ENCODE assay signal across 12 mouse cellular contexts in genomic region chr1:36079679-36080078, GRCm38 (mm10). TPM values are rescaled to one million over a fixed set of nuclear protein-coding genes. Genes with fewer than 3 reads are reported as not detected.
DNase-seq lines count a peak whose midpoint lies in the region; ATAC-seq and TF ChIP-seq lines count a peak whose summit lies in the region.
"Had no signal": no experiment of that assay in that cellular context is flagged by ENCODE, and none has a peak within 500 bp of the region (broad histone marks: within the 10 kb centered on the region; RNA-seq: fewer than 3 reads in every experiment).

No protein-coding gene starts in this region.

- H3K4me2 ChIP-seq in embryonic facial prominence, embryonic 14.5 days (ENCODE audit: low read depth, low read length) = no peak overlapping the region
- H3K4me2 ChIP-seq: hindbrain, embryonic 12.5 days; stomach, embryonic 15.5 days had no signal

- WGBS in embryonic facial prominence, embryonic 14.5 days = 47% methylated on average over 8 of the region's 8 CpGs
- WGBS in embryonic facial prominence, embryonic 10.5 days = 84% methylated on average over 8 of the region's 8 CpGs

- no peak overlapping the region for H3K27ac ChIP-seq in embryonic facial prominence, embryonic 14.5 days (replicated peaks; ENCODE audit: low read depth, low read length)
- no peak overlapping the region for H3K27ac ChIP-seq in embryonic facial prominence, embryonic 10.5 days (replicated peaks)
- H3K27ac ChIP-seq: hindbrain, embryonic 12.5 days; liver, embryonic 14.5 days; stomach, embryonic 15.5 days had no signal

- peaks cover 4% of the 10 kb centered on the region; the same call in 1 of the 2 replicates for H3K4me1 ChIP-seq in embryonic facial prominence, embryonic 14.5 days (ENCODE audit: control insufficient read depth, insufficient read depth, low read length)
- peaks cover 21% of the 10 kb centered on the region for H3K4me1 ChIP-seq in embryonic facial prominence, embryonic 10.5 days

- intact Hi-C loops in heart, postnatal 14 days (cut with DNase I) = no loop called here

- POLR2A ChIA-PET in Patski (lab: Charles Lee) = interaction anchor here (0.8 to 1.4 kb wide), 3 partner anchors 9 to 47 kb away, joined by 3 to 6 read pairs (median 3); partner anchors contain the start of gene Hs6st1

- no peaks in the 10 kb centered on the region for H3K27me3 ChIP-seq in embryonic facial prominence, embryonic 14.5 days (replicated peaks; ENCODE audit: control insufficient read depth, insufficient read depth, low read length)
- no peaks in the 10 kb centered on the region for H3K27me3 ChIP-seq in embryonic facial prominence, embryonic 10.5 days (replicated peaks; ENCODE audit: low read depth, poor library complexity, severe bottlenecking)
- no peaks in the 10 kb centered on the region for H3K27me3 ChIP-seq in Patski
- H3K27me3 ChIP-seq: CH12.LX; hindbrain, embryonic 12.5 days; stomach, embryonic 15.5 days had no signal

- TF ChIP-seq CTCF in Patski (IDR thresholded peaks at IDR 0.05) = no peak

- peak; percentile 65 for DNase-seq in embryonic facial prominence, embryonic 14.5 days (ENCODE audit: low spot score)
- DNase-seq in embryonic facial prominence, embryonic 10.5 days (ENCODE audit: low spot score) = no peak
- DNase-seq in Patski (ENCODE audit: low read depth, low spot score) = peak; percentile 97
- peak; percentile 64 to 73 for DNase-seq in heart, postnatal 14 days
- peak; percentile 92 to 95 for DNase-seq in kidney, postnatal 36 days
- no peak for DNase-seq in B cell, adult 2 months
- DNase-seq in T-cell, adult 2 months (ENCODE audit: low spot score) = no peak
- no peak for DNase-seq in right cerebral cortex, postnatal 4 days

- H3K4me3 ChIP-seq in embryonic facial prominence, embryonic 14.5 days (ENCODE audit: low read depth, low read length) = no peak overlapping the region
- no peak overlapping the region for H3K4me3 ChIP-seq in embryonic facial prominence, embryonic 10.5 days
- H3K4me3 ChIP-seq: hindbrain, embryonic 12.5 days; stomach, embryonic 15.5 days had no signal

- ATAC-seq in embryonic facial prominence, embryonic 14.5 days (ENCODE audit: low read depth) = peak; percentile 23; the same call in 1 of the 2 replicates
- peak; percentile 76 for ATAC-seq in Patski

- CTCF ChIA-PET in Patski (lab: Charles Lee) = interaction anchor here (1.1 to 1.2 kb wide), 2 partner anchors 52 to 60 kb away, joined by 3 to 4 read pairs; no protein-coding TSS in a partner anchor

- in situ Hi-C loops in Patski (cut with MboI; ENCODE audit: low pct_unique_long_range_greater_than_20kb) = loop anchor here (5.0 kb wide), 2 partner anchors 53 to 173 kb away; no protein-coding TSS in a partner anchor

- peaks cover 23% of the 10 kb centered on the region for H3K36me3 ChIP-seq in embryonic facial prominence, embryonic 14.5 days (ENCODE audit: control insufficient read depth, insufficient read depth, low read length)
- peaks cover 95% of the 10 kb centered on the region for H3K36me3 ChIP-seq in embryonic facial prominence, embryonic 10.5 days (replicated peaks)

- H3K9ac ChIP-seq in embryonic facial prominence, embryonic 14.5 days (ENCODE audit: low read depth, low read length) = no peak overlapping the region
- H3K9ac ChIP-seq: hindbrain, embryonic 12.5 days; liver, embryonic 14.5 days; stomach, embryonic 15.5 days had no signal

- no peaks in the 10 kb centered on the region for H3K9me3 ChIP-seq in embryonic facial prominence, embryonic 14.5 days (ENCODE audit: control insufficient read depth, low read length)
- H3K9me3 ChIP-seq in embryonic facial prominence, embryonic 10.5 days = no peaks in the 10 kb centered on the region
- H3K9me3 ChIP-seq: hindbrain, embryonic 12.5 days; stomach, embryonic 15.5 days had no signal

RNA-seq across cellular contexts. Expression of gene Hs6st1, which starts 11.5 kb away (rescaled TPM):
- polyA plus RNA-seq in embryonic facial prominence, embryonic 14.5 days (2014; fragmentation: Nextera tagmentation; extraction: Ambion mirVana) = 10.1 and 11.5 TPM in 2 replicates
- polyA plus RNA-seq in embryonic facial prominence, embryonic 10.5 days (2016; fragmentation: Nextera tagmentation; extraction: Ambion mirVana) = 3.9 and 4.5 TPM in 2 replicates
- 207 TPM for polyA plus RNA-seq in Patski (2021)
- total RNA-seq in heart, postnatal 14 days (2021) = 10 to 100 TPM; 24.8 to 26.4 TPM

Comparison
In these comparisons a context has a peak if more than half of its experiments do, and no peak if none do; other contexts are left out.
1. DNase-seq: peak in embryonic facial prominence, embryonic 14.5 days (single experiment), Patski (single experiment), heart, postnatal 14 days (2 of 2) and kidney, postnatal 36 days (2 of 2); none in embryonic facial prominence, embryonic 10.5 days (single experiment), B cell, adult 2 months (0 of 2), T-cell, adult 2 months (single experiment) and right cerebral cortex, postnatal 4 days (single experiment).
2. RNA of gene Hs6st1, which starts 11.5 kb away (polyA plus RNA-seq): 207 TPM in Patski (single experiment); 10.1 to 11.5 TPM in embryonic facial prominence, embryonic 14.5 days and 3.9 to 4.5 TPM in embryonic facial prominence, embryonic 10.5 days; every median in the first group is over 10 times any median in the second.